Mouse (Mus musculus) urinary bladder, adult 2 months (tissue): Measurements from ENCODE around the gene Afmid. TPM values are rescaled to one million over a fixed set of nuclear protein-coding genes. Genes with fewer than 3 reads are reported as not detected.

Experiments used
- DNase-seq: peaks from one replicate; pipeline ENCODE4 v3.0.0; 2022; ENCODE audit warnings: low spot score
- polyA plus RNA-seq: library from polyadenylated mRNA; depleted of rRNA; stranded (reverse); fragments of >200 nt; gene quantifications from 2 replicates; pipeline ENCODE4 v1.2.3, GENCODE M21; 2012; rRNA removed

Gene Afmid
- polyA plus RNA-seq, 1 experiment, result 11.8 TPM

- DNase-seq, result no peak
These were observed 54.0 kb downstream of the Afmid start for GRCm38 (mm10) chr11:117879676-117880075.

DNA sequence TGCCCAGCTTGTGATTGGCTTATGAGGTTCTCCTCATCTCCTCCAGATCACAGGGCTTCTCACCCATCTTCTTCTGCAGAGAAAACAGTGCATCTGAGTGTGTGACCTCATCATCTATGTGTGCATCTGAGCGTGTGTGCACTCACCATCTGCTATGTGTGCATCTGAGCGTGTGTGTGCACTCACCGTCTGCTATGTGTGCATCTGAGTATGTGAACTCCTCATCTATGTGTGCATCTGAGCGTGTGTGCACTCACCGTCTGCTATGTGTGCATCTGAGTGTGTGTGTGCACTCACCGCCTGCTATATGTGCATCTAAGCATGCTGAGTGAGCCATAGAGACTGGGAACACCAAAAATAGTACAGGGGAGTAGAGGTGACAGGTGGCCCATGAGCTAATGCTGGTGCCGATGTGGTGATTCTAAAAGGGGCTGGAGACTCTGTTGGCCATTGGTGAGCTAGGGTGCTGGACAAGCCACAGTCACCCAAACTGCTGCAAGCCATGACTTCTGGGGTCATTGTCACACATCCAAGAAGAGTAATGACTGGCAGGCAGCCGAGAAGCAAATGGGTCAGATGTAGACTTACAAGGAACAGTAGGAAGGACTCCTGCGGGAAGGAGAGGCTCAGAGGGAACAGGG lies 54.7 kb downstream of the Afmid start:
- DNase-seq, result no peak

GRCm38 (mm10) chr11:117880977-117881358 lies 55.2 kb downstream of the Afmid start:
- DNase-seq, result no peak

DNA sequence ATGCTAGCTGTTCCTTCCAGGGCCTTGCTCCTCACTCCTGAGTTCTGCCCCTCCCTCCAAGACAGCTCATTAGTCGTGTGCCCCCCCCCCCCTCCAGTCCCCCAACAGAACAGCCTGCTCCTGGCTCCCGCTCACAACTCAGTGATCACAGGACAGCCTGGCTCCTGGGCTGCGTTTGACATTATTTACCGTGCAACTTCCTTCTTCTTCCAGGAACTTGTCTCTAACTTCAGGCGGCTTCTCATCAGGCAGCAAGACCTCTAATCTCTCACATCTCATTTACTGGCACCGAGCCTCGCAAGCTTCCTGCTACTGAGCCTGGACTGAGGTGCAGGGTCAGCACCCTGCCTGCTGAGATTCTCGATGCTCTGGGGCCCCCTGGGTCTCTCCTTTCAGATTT lies 56.1 kb downstream of the Afmid start:
- DNase-seq, result no peak

DNA sequence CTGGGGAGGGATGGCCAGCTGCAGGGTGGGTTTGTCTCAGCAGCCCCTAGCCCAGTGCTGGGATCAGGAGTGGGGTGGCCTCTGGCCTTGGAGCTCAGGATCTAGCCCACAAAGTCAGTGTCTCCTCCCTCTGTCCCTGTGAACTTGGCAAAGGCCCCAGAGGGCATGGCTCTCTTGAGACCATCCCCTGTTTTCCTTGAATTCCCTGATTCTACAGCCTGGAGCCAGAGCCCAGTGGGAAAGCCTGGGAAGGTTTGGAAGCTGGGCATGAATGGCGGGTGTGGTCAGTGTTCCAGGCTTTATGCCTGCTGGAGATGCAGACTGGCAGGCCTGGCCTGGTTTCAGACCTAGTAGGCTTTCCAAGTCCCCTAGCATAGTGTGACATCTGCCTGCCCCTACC lies 56.5 kb downstream of the Afmid start:
- no peak for DNase-seq

DNA sequence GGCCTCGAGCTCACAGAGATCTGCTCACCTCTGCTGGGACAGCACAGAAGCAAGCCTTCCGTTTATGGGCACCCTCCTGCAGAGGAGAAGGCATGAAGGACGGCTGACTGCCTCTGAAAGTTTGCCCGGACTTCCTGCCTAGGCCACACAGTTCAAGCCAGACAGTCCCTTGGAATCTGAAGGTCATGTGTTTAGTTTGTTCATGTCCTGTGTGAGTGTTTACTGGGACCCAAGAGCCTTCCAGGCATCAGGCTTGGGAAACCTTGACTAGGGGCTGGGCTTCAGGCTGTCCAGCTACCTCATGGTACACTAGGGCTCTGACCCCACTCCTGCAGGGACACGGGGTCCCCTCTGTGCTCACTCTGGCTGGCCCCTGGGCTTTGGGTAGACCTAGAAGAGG lies 60.3 kb downstream of the Afmid start:
- DNase-seq, result no peak

- no peak for DNase-seq
These were observed 62.6 kb downstream of the Afmid start for GRCm38 (mm10) chr11:117888168-117888852.

- DNase-seq, result no peak
These were observed 63.4 kb downstream of the Afmid start for GRCm38 (mm10) chr11:117888853-117889822.

Other genes starting within 250 kb of the Afmid start
- 11.9 and 19.1 TPM in 2 replicates for gene Tnrc6c, start 171.6 kb upstream of the Afmid start, polyA plus RNA-seq
- gene Tmc8, start 43.8 kb upstream of the Afmid start, polyA plus RNA-seq, result 3.1 and 3.4 TPM in 2 replicates
- gene Tmc6, start 43.7 kb upstream of the Afmid start, polyA plus RNA-seq, result 48.2 and 55.4 TPM in 2 replicates
- gene 6030468B19Rik, start 28.3 kb upstream of the Afmid start, polyA plus RNA-seq, result 0.06 TPM in 1 of 2 replicates, not detected in the other
- gene Gm20708, start 16.3 kb upstream of the Afmid start, polyA plus RNA-seq, result 0.22 TPM in 1 of 2 replicates, not detected in the other
- 90.0 and 106 TPM in 2 replicates for gene Syngr2, start 16.3 kb upstream of the Afmid start, polyA plus RNA-seq
- 6.5 and 8.8 TPM in 2 replicates for gene Tk1, start 168 bp downstream of the Afmid start, polyA plus RNA-seq
- gene Birc5, start 23.3 kb downstream of the Afmid start, polyA plus RNA-seq, result 3.3 and 4.3 TPM in 2 replicates
- not detected in 2 replicates for gene Tmem235, start 34.8 kb downstream of the Afmid start, polyA plus RNA-seq
- 13.7 and 16.3 TPM in 2 replicates for gene Tha1, start 47.6 kb downstream of the Afmid start, polyA plus RNA-seq
- 7.8 and 9.8 TPM in 2 replicates for gene Socs3, start 144.1 kb downstream of the Afmid start, polyA plus RNA-seq
- 24.6 and 31.2 TPM in 2 replicates for gene Pgs1, start 160.4 kb downstream of the Afmid start, polyA plus RNA-seq